Mouse (Mus musculus) spleen, adult 2 months (tissue): Measurements from ENCODE around the gene Knl1. TPM values are rescaled to one million over a fixed set of nuclear protein-coding genes. Genes with fewer than 3 reads are reported as not detected.

Source experiments
- DNase-seq, 2 experiments: peaks; one replicate each; pipeline versions ENCODE4 v3.0.0 to v3.0.0-alpha.2; 2012 to 2021; ENCODE audit warnings: low spot score in 2 of 2, low read depth in 1 of 2
- H3K27ac ChIP-seq: fragments of 200-500 bp; 2 replicates; pipeline ENCODE4 v1.5.1; 2012; ENCODE audit warnings: low read length, inconsistent platforms; ENCODE audit not compliant: insufficient read depth
- H3K27me3 ChIP-seq: fragments of 200-500 bp; 2 replicates; pipeline ENCODE4 v1.6.1; 2012; ENCODE audit warnings: mild to moderate bottlenecking, moderate library complexity, low read length, inconsistent platforms; ENCODE audit not compliant: control insufficient read depth, insufficient read depth
- H3K36me3 ChIP-seq: fragments of 200-500 bp; 2 replicates; pipeline ENCODE4 v1.6.1; 2012; ENCODE audit warnings: mild to moderate bottlenecking, low read length, inconsistent platforms; ENCODE audit not compliant: control insufficient read depth, insufficient read depth
- H3K4me1 ChIP-seq: fragments of 200-500 bp; 2 replicates; pipeline ENCODE4 v1.6.1; 2011; ENCODE audit warnings: inconsistent platforms; ENCODE audit not compliant: control insufficient read depth, insufficient read depth, insufficient read length
- H3K4me3 ChIP-seq: fragments of 200-500 bp; 2 replicates; pipeline ENCODE4 v1.5.1; 2011; ENCODE audit warnings: mild to moderate bottlenecking, inconsistent platforms; ENCODE audit not compliant: insufficient read depth, insufficient read length; ENCODE audit errors: extremely low read depth
- CTCF ChIP-seq: fragments of 200-500 bp; IDR thresholded peaks from 2 replicates; pipeline ENCODE4 v1.5.1; 2011; ENCODE audit warnings: mild to moderate bottlenecking, inconsistent platforms; ENCODE audit not compliant: insufficient read depth, insufficient read length, insufficient replicate concordance; ENCODE audit errors: extremely low read depth
- POLR2A ChIP-seq: fragments of 200-500 bp; IDR thresholded peaks from 2 replicates; pipeline ENCODE4 v1.6.1; 2011; ENCODE audit warnings: low read depth, low read length, inconsistent platforms
- WGBS: fragments of 180-500 bp; shearing (Covaris S2); methylation state at CpG from one replicate; pipeline ENCODE4 v1.1.7; 2018; 5-methylcytosine and 5-hydroxymethylcytosine counted together
- polyA plus RNA-seq: library from polyadenylated mRNA; depleted of rRNA; stranded (reverse); fragments of >200 nt; gene quantifications from 2 replicates; pipeline ENCODE4 v1.2.3, GENCODE M21; 2012

Knl1 gene
- polyA plus RNA-seq, 1 experiment: 0.35 TPM

GRCm38 (mm10) chr2:119101552-119101951 is 54.6 kb downstream of the Knl1 start:
- Histone ChIP-seq H3K27me3 (no peaks in the 10 kb centered on the region), H3K36me3 (no peaks in the 10 kb centered on the region), H3K4me3 (no peak overlapping the region), H3K4me1 (no peaks in the 10 kb centered on the region), H3K27ac (no peak overlapping the region)
- DNase-seq: no peak
- TF ChIP-seq POLR2A (no peak), CTCF (no peak)

GRCm38 (mm10) chr2:119106583-119106982 is 59.7 kb downstream of the Knl1 start:
- 89% methylated on average over 5 of the region's 5 CpGs for whole genome bisulfite sequencing
- Histone ChIP-seq H3K27ac (no peak overlapping the region), H3K4me3 (no peak overlapping the region), H3K4me1 (no peaks in the 10 kb centered on the region), H3K36me3 (no peaks in the 10 kb centered on the region), H3K27me3 (no peaks in the 10 kb centered on the region)
- DNase-seq: no peak
- TF ChIP-seq POLR2A (no peak), CTCF (no peak)

DNA sequence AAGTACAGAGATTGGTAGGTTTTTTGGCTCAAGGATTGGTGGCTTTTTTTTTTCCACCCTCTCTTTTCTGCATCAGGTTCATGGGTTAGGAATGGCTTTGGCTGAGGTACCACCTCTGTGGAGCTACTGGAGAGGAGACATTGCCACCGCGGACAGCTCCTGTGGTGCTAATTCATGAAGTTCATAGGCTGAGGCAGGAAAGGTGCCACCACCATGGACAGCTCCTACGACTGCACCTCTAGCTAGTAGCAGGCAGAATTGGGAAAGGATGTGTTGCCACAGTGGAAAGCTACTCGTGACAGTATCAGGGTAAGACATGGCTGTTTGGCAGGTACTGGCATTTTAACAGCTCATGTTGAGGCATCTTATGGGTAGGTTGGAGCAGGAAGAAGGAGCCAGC is 61.6 kb downstream of the Knl1 start:
- 77% methylated on average over 4 of the region's 4 CpGs for WGBS
- peaks cover 5% of the 10 kb centered on the region; the same call in 1 of the 2 replicates for H3K4me1 ChIP-seq
- H3K27me3 ChIP-seq: no peaks in the 10 kb centered on the region
- no peak for DNase-seq
- H3K36me3 ChIP-seq: no peaks in the 10 kb centered on the region
- no peak overlapping the region for H3K27ac ChIP-seq
- no peak overlapping the region for H3K4me3 ChIP-seq
- no peak for TF ChIP-seq CTCF
- TF ChIP-seq POLR2A: no peak

DNA sequence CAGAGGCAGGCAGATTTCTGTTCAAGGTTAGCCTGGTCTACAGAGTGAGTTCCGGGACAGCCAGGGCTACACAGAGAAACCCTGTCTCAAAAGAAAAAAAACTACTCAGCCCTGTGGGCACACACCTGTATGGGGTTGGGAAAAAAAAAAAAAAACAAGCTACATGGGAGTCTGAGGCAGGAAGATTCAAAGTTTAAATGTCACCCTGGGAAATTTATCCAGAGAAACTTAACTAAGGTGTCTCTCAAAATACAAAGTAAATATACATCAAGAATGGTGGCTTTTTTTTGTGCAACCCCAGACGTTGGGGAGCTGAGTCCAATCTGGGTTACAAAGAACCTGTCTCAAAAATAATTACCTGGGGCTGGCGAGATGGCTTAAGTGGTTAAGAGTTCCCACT is 64.1 kb downstream of the Knl1 start:
- no peak for TF ChIP-seq POLR2A
- TF ChIP-seq CTCF: no peak
- DNase-seq: no peak
- 94% methylated on average over 3 of the region's 3 CpGs for WGBS
- Histone ChIP-seq H3K27me3 (no peaks in the 10 kb centered on the region), H3K36me3 (no peaks in the 10 kb centered on the region), H3K4me3 (no peak overlapping the region), H3K27ac (no peak overlapping the region), H3K4me1 (peaks cover 5% of the 10 kb centered on the region; the same call in 1 of the 2 replicates)

DNA sequence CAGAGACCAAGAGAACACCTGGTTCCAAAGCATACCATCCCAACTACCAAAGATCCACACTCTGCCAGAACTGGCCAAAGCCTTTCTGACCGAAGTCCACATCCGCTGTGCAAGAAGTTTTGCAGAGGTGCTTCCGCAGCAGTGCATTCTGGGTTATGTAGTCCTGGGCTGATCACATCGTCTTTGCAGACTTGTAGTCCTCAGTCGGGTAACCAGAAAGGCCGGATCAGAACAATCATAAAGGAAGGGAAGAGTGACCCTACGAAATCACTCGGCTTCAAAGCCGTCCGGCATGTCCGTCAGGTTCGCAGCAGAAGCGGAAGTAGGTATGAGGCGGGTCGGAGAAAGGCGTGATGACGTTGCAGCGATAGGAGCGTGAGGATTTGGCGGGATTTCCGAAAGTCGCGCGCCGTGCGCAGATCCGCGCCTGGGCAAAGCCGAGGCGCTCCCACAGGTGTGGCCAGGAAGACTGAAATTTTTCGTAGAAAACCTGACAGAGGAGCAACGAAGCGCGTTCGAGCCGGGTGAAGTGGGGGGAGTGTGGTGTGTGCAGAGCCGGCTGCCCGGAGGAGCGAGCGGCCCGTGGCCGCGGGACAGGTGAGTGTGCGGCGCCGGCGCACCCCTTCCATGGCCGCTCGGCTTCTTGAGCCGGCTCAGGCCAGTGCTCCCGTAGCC is 65.7 kb downstream of the Knl1 start, which contains the start of gene Rad51:
Rad51 (plus strand) TSS at position 356 of the 675 bp plus-strand sequence.
- WGBS: under 1% methylated on average over 51 of the region's 51 CpGs
- Histone ChIP-seq H3K4me3 (peak within 1 kb of the TSS; percentile 87), H3K36me3 (no peaks in the 10 kb centered on the region), H3K4me1 (peaks cover 5% of the 10 kb centered on the region; the same call in 1 of the 2 replicates), H3K27ac (peak within 1 kb of the TSS; percentile 96), H3K27me3 (no peaks in the 10 kb centered on the region)
- peak; percentile 72 to 77 for DNase-seq
- TF ChIP-seq POLR2A (peak; percentile 56; the same call in 1 of the 2 replicates), CTCF (no peak)

GRCm38 (mm10) chr2:119113121-119113925 is 66.4 kb downstream of the Knl1 start:
- Histone ChIP-seq H3K36me3 (no peaks in the 10 kb centered on the region), H3K27ac (no peak overlapping the region), H3K4me1 (peaks cover 5% of the 10 kb centered on the region; the same call in 1 of the 2 replicates), H3K27me3 (no peaks in the 10 kb centered on the region), H3K4me3 (peak overlapping the region; percentile 87)
- DNase-seq: no peak
- TF ChIP-seq CTCF (no peak), POLR2A (no peak)
- WGBS: 9% methylated on average over 20 of the region's 20 CpGs

- TF ChIP-seq POLR2A (no peak), CTCF (no peak)
- Histone ChIP-seq H3K27ac (no peak overlapping the region), H3K36me3 (peaks cover 26% of the 10 kb centered on the region), H3K4me3 (no peak overlapping the region), H3K27me3 (no peaks in the 10 kb centered on the region), H3K4me1 (no peaks in the 10 kb centered on the region)
- WGBS: 76% methylated on average over 5 of the region's 5 CpGs
- no peak for DNase-seq
These were observed 89.5 kb downstream of the Knl1 start for GRCm38 (mm10) chr2:119136346-119136898.
